Mouse (Mus musculus): ENCODE measurements at regions not wholly inside any gene's neighbourhood (a gene's known extent, or its start where the extent isn't known, plus 50 kb on each side); places are given as distances from the start of the nearest gene placed in this dataset.

DNA sequence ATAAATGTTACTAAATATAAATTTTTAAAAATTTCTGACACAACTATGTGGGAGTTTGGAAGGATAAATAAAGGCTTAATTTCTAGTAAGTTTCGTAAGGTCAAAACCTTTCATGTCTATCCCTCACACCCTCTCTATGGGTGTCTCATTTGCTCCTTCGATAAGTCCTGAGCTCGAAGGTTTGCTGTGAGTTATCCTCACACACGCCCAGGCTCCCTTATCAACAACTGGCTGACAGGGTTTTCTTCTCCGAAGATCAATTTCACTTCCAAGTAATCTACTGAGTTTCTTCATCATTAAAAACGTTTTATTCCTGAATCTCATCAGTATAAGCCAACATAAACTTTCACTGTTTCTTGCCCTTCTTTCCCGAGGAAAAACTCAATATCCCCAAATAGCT, 416.0 kb upstream of the Nudt12 start:
- DNase-seq: no peak

DNA sequence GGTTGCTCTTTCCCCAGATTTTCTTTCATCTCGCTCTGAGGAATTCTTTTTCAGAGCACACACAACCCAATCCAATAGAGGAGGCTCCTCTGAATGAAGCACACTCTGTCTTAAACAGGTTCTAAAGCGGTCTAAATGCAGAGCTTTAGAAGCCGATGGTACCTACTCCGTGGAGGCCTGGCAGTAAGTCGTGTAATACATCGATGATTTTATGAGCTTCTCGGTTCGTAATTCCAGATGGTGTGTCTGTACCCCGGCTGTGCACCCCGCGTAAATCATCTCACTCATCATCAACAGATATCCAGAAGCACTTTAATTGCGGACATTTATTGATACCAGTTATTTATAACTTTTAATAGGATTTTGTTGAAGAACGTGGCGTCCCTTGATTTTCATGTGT, 408.3 kb upstream of the Nudt12 start:
- peak; percentile 17 for DNase-seq

- no peak for DNase-seq
Measured at GRCm38 (mm10) chr17:59409315-59409714, 396.1 kb upstream of the Nudt12 start.

- DNase-seq: no peak
Measured at GRCm38 (mm10) chr17:59404525-59404924, 391.4 kb upstream of the Nudt12 start.

GRCm38 (mm10) chr17:59397404-59397803, 384.2 kb upstream of the Nudt12 start:
- DNase-seq: no peak

DNA sequence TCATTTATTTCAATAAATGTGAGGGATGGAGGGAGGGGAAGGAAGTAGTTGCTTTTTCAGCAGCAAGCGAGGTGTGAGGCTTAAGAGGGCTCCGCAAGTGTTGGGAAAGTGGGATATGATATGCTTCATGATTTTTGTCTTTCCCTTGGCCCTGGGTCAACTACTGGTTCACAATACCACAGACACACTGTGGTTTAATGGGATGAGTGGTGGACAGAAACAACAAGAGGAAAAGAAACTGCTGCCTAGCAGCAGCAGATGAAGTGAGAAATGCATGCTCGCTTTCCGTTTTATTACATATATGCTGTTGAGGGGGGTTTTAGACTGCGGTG, 369.9 kb upstream of the Nudt12 start:
- no peak for DNase-seq

- DNase-seq: no peak
Measured at GRCm38 (mm10) chr17:59382225-59383106, 369.3 kb upstream of the Nudt12 start.

DNA sequence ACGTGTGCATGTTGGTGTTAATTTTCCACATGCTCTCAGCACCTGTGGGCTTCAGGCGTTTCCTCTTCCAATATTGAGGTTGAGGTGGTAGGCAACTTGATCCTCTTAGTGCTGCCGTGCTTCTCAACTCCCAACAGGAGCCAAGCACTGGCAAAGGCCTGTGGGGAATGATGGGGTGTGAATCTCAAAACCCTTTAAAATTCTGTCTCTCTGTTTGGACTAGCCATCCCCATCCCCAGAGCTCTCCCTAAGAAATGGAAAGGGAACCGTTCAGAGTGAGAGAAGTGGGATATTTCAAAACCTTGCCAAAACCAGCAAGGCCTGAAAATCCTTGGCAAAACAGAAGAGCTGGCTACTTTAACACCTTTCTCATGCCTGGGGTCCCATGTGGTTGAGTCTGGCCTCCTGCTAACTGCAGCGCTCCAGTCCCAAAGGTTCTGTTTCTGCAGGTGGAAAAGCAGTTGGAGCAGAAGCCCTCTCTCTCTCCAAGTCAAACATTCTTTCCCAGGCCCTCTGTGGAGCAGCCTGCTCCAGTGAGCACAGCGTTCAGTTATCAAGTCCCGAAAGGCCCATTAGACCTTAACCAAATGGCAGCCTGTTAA, 360.4 kb upstream of the Nudt12 start:
- no peak for DNase-seq

GRCm38 (mm10) chr17:59369624-59370541, 356.7 kb upstream of the Nudt12 start:
- no peak for DNase-seq

DNA sequence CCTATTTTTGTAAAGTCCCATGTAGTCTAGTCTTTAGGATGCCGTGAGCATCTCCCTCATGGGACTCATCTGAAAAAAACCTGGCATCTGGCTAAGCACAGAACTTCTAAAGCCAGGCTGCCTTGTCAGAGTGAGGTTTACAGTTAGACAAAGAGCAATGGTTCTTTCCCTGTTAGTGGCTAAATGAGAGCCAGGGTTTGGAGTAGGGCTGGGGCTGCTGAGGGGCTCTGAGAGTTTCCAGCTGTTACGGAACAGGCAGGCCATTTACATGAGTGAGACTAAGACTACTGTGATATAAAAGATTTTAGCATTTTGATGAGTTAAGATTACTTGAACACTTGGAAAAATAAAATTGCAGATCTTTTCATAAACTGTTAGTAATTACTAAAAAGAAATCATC, 352.2 kb upstream of the Nudt12 start:
- DNase-seq: peak; percentile 43

- peak; percentile 18 for DNase-seq
Measured at GRCm38 (mm10) chr17:59362110-59362509, 348.9 kb upstream of the Nudt12 start.

DNA sequence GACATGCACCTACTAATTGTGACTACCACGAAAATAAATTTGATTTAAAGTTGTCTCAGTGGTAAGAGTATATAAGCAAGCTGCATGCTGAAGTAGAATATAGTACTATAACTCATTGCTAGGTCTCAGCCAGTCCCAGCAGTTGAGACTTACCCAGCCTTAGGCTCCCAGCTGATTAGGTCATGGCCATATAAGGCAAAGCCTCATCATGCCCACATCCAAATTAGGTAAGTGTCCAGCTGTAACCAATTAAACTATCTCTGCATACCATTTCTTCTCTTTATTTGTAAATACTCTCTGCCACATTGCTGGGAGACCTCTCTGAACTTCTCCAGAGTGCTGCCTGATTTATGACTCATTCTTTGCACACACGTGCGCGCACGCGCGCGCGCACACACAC, 347.9 kb upstream of the Nudt12 start:
- peak; percentile 52 for DNase-seq

- no peak for DNase-seq
Measured at GRCm38 (mm10) chr17:59359503-59359902, 346.3 kb upstream of the Nudt12 start.

DNA sequence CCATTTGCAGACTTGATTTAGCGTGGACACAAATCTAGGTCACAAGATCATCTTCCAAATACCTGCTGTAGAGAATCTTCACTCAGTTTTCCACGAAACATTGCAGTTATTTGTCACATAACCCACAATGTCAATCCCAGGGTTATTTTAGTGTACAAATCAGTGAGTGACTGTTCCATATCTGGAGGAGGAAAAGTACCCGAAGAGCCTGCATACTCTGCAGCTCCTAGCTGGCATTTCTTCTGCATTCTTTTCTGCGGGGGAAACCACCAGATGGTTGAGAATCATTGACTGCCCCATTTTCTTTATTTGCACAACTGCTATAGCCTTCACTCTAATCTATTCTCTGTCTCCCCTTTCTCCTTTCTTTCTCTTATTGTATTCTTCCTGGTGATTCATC, 332.4 kb upstream of the Nudt12 start:
- DNase-seq: no peak

GRCm38 (mm10) chr17:59297939-59298338, 284.8 kb upstream of the Nudt12 start:
- DNase-seq: no peak

DNA sequence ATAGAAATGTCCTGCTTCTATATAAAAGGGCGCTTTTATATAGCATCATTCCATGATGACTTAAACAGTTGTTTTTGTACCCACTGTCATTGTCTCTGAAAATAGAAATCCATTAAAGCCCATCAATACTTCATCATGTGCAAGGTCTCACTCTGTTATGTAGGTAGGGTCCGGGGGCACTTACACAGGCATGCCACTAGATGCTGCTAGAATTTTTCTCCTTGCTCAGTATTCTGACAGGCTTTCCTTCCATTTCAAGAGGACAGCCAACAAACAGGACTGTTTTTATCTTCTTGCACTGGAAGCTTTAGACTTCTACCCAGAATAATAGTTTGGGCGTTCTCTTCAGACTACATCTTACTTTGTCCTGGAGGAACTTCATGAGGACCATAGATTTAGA, 268.2 kb upstream of the Nudt12 start:
- DNase-seq: peak; percentile 55

DNA sequence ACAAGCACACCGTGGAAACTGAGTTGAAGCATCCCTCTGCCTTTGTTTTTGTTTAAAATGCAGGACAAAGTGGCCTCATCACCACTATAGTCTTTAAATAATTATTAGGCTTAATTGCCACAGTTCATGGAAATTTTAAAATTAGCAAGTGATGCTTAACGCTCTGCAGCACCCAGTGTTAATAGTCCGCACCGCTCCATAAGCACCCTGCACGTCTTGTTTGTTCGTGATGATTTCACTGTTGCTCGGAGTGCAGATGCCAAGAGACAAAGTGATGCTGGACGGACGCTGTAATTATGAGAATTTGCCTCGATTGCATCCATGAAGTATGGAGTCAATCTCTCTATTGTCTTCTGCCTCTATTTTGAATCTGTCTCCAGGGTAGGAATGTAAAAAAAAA, 266.6 kb upstream of the Nudt12 start:
- no peak for DNase-seq

DNA sequence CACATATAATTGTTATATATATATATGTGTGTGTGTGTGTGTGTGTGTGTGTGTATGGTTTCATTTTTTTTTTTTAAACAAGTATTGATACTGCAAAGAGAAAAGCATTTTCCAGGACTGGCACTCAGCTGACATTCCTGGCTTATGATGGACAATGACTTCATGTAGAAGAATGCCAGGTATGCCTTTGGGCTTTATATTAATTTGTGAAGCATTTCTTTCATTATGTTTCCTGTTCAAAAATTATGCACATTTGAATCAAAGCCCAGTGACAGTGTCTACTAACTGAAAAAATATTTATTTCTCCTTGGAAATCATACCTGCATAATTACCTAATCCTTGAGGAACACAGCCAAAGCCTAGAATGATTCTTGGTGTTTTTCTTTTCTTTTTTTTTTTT, 256.4 kb upstream of the Nudt12 start:
- no peak for DNase-seq

DNA sequence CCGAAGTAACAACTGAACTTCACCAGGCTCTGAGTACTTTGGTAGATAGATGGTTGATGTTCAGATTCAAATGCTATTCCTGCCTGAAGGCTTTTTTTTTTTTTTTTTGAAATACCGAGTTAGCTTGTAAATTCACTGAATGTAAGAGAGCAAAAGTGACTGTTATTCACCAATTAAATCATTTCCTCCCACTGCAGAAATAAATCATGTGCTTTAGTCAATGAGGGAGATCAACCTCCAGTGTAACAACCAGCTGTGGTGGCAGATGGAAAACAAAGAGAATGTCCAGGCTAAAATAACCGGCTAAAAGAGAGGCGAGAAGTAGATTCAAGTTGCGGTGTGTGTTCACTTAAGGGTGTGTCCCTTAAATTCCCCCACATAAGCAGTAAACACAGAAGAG, 235.8 kb upstream of the Nudt12 start:
- DNase-seq: no peak

- no peak for DNase-seq
Measured at GRCm38 (mm10) chr17:59232251-59232650, 219.1 kb upstream of the Nudt12 start.
